Mouse (Mus musculus): ENCODE data around the gene Exosc2.
A peak's percentile ranks its signal among the peaks of the same experiment; 100 is the strongest.
"Not testable (repeated sequence)": the region's sequence is repeated elsewhere in the genome, so short reads cannot be mapped to it uniquely, and the experiment has no call there.

Gene Exosc2

DNA sequence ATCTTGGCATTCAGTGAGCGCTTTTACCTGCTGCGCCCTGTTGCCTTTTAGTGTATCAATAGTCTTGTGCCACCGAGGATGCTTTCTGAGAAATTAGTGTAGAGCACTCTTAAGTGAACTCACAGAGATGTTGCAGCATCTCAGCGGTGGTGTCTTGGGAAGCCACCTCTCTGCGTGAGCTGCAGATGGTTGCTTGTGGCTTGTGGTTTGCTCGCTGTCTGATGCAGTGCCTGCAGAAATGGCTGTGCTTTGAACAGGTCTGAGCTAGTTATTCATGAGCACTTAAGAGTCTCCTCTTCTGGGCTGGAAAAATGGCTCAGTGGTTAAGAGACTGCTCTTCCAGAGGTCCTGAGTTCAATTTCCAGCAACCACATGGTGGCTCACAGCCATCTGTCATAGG lies 8.1 kb downstream of the Exosc2 start:
- DNase-seq, result no peak

DNA sequence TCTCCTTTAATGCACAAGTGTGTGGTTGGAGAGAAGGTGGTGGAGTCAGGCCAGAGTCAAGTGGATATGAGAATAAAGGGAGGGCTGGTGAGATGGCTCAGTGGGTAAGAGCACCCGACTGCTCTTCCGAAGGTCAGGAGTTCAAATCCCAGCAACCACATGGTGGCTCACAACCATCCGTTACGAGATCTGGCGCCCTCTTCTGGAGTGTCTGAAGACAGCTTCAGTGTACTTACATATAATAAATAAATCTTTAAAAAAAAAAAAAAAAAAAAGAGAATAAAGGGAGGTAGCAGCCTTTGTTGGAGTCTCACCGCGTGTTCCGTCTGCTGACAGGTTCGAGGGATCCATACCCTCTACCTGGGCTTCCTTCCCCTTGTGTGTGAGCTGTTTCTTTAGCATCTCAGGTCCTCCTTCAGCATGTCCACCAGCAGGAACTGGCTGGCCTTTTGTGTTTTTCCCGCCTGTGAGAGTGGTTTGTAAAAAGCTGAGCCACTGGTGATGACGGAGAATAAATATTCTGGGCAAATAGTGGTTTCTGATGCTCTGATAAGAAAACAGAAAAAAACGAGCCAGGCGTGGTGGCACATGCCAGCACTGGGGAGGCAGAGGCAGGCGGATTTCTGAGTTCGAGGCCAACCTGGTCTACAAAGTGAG lies 10.7 kb downstream of the Exosc2 start:
- DNase-seq, result not testable (repeated sequence)

DNA sequence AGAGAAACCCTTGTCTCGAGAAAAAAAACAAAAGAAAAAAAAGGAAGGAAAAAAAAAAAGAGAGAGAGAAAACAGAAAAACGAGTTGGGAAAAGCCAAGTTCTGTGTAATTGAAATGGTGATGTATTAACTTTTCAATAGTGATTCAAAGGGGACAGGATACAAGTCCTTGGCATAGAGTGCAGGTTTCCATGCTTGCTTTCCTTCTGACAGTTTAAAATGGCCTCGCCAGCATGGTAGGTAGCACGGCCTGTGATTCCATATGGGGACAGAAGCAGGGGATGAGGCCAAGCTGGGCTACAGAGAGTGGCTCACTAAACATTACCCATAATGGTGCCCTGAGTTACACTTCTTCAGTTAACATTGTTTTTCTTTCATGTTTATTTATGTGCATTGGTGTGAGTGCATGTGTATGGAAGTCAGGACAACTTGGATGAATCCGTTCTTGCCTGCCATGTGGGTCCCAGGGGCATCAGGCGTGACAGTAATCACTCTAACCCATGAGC lies 11.3 kb downstream of the Exosc2 start:
- DNase-seq, result no peak

DNA sequence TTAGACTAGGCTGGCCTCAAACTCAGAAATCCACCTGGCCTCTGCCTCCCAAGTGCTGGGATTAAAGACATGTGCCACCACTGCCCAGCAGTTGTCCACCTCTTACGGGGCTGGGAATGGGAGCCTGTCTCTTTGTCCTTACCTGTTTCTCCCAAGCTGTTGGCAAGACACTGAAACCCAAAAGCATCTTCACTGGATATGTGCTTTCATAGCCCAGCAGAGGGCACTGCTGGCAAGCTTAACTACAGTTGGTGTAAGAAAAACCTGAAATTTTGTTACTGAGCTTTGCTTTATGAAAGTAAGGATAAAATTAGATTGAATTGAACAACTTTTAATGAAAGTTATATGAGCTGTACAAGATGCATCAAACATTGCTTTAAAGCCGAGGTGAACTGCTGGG lies 13.2 kb downstream of the Exosc2 start:
- peak; percentile 64 to 82 for DNase-seq

DNA sequence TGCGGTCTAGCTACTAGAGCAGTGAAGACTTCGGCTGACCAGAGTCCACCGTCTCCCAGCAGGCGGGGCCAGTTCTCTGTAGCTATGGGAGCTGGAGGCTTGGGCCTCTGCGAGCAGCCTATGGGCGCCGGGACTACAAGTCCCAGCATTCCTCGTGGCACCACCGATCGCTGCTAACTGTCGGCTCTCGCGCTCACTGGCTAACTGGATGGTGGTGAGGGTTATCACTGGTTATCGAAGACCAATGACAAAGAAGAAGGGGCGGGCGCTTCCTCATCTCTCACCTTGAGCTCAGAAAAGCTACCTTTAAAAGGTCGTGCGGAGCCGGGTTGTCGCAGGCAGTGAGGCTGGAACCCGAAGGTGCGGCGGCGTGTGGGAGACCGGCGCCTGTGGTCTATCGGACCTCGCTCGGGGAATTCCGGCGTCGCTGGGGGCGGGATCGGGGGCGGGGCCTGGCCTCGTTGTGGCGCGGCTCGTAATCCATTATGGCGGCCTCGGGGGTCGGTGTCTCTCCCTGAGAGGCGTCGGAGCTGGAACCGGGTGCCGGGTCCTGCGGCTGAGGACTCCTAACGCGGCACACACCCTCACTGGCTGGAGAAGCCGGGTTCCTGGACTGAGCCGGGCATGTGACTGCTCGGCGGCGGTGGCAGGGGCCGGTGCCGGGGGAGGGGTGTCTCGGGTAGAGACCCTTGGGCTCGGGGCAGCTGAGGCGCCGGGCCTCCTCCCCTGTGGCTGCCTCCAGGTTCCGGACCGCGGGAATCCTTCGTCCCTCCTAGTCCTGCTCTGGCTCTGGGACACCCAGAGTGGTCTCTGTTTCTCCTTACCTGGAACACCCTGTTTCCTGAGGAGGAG lies 17.8 kb downstream of the Exosc2 start, which contains the start of gene Abl1:
Gene Abl1 (plus strand): TSS at position 303 of the 852 bp plus-strand sequence.
- DNase-seq, result peak; percentile 96 to 100

DNA sequence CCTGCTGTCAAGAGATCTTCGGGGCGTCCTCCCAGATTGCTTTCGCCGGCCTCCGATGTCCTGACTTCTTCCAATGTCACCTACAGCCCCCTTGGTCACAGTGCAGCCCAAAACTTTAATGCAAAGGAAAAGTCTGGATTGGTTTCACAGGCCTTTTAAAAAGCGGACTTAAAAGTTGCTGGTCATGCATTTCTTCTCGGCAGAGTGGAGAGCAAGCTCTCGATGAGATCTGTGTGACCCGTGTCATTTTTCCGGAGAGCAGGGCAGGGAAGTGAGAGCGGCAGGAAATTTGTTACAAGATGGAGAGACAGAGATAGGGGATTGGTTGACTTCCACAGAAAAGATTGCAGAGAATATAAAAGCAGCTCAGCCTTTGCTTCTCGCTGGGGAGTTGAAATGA lies 18.5 kb downstream of the Exosc2 start:
- no peak for DNase-seq

DNA sequence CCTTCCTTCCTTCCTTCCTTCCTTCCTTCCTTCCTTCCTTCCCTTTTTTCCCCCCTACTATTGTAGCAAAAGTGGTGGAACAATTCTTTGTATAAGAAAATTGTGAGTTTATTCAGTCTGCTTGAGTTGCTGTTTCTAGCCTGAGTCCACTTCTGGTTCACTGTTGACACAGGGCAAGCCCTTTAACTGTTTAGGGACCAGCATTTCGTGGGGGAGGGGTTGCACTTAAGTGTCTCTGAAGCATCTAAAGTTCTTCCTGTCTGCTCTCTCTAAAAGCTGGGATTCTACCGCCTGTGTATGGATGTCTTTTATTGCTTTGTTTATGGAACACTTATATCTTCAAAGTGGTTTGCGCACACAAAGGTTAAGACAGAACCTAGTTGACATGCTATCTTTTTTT lies 19.5 kb downstream of the Exosc2 start:
- no peak for DNase-seq

DNA sequence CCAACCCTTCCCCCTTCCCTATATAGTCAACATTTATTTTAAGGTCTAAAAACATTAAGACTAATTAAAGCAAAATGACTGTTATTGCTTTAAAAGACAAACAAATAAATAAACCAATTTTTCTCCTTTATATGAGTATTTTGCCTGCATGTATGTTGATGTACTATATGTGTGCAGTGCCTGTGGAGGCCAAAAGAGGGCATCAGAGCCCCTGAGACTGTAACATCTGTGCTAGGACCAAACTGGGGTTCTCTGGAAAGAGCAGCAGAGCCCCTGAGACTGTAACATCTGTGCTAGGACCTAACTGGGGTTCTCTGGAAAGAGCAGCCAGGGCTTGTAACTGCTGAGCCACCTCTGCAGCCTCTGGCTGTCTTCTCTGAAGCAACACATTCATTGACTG lies 27.7 kb downstream of the Exosc2 start:
- no peak for DNase-seq

DNA sequence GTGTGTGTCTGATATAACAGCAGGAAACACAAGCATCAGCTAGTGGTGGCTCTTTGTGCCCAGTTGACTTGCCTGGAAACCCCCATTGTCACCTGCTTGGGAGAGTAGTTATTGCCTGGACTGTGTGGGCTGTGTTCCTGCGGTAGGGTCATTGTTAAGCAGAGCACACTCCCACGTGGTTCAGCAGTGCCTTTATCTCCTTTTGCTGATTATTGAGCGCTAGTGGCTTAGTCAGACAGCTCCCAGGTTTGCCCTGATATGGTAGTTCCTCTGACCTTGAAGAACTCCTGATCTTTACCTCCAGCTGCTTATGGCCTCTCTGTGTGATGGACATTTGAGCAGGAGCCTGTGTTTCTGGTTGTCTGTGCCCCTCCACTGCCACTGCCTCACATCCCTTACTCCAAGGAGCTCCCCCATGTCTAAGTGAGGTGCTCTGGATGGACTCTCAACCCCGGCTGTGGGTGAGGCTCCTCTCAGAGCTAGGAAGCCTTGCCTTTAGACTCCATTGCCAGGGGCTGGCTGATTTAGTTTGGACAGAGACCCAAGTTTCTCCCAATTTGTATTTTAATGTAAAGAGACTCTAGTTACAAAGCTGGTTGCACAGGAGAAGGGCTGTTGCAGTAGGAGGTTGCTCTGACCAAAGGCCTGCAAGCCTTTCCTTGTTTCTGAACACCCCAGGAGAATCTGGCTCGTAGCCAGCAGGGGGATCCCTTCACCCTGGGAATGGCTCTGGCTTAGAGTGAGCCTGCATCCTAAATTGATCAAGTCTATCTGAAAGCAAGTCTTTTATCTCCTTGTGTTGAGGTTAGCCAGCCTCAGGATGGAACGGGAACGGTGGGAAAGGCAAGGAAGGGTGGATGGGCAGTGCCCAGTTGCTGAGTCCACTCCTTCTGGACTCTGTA lies 30.3 kb downstream of the Exosc2 start:
- peak; percentile 10 to 44 for DNase-seq

DNA sequence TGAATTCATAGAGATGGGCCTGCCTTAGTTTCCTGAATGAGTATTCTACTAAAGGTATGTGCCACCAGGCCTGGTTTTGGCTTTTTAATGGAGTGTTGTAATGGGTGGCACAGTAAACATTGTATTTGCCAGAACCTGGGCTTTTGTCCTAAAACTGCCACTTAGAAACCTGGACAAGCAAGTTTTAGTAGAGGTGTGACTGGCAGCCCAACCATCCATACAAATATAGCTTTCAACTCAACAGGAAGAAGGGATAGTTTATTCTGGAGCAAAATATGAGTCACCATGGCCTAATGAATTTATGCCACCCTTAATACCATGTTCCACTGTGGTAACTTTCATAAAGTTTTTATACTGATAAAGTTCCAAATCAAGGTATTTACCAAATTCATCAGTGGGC lies 32.7 kb downstream of the Exosc2 start:
- no peak for DNase-seq

DNA sequence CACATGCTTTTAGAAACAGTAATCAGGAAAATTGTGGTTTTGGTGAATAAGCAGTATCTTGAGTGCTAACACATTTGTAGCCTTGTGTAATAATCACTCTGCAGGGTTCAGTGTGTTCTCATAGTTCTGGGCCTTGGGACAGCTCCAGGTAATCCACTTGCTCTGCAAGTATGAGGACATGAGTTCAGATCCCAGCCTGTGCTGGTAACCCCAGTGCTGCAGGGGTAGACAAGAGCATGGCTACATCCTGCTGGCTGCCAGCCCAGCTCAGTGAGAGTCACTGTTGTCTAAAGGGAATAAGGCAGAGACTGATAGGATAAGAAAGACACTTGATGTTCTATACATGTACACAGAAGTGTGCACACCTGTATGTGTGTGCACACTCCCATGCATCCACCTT lies 35.4 kb downstream of the Exosc2 start:
- no peak for DNase-seq

DNA sequence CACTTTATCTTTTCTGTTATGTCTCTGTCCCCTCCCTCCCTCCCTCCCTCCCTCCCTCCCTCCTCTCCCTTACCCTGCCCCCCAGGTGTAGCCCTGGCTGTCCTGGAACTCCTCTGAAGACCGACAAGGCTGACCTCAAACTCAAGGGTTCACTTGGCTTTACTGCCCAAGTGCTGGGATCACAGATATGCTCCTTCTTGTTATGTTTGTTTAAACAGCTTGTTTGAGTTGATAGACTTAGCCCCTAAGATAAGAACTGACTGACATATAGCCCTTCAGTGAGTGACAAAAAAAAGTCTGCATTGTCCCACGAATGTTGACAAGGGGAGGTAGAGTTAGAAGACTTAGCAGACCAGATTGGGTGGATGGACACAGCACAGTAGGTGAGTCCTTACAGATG lies 36.0 kb downstream of the Exosc2 start:
- DNase-seq, result no peak

DNA sequence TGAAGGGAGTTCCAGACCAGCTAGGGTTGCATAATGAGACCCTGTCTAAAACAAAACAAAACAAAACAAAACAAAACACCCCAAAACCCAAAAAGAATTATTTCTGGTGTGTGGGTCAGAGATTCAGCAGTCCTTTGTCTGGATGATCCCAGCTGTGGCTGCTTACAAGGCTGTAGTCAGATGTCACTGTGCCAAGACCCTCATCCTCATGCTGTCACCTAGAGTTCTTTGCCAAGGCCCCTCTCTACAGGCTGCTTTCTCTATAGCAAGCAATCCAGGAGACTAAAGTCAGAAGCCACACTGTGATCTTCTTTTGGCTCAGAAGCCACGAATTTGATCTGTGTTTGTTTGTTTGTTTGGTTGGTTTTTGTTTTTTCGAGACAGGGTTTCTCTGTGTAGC lies 42.2 kb downstream of the Exosc2 start:
- DNase-seq, result no peak

DNA sequence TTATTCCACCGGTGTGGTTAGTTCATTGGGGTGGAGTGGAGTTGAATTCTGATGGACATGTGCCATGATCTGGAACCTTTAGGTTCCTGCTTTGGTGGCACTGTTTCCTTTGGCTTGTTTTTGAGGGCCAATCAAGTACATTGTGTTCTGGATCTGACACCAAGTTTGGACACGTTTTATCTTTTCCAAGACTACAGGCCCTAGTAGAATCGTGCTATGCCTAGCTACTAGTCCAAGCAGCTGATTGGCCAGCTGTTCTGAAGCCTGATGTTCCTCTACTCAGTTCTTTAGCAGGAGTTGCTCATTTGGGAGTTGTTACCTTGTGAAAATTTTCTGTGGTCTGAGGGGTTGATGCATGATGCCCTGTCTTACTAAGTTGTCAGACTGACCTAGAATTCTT lies 43.3 kb downstream of the Exosc2 start:
- no peak for DNase-seq

DNA sequence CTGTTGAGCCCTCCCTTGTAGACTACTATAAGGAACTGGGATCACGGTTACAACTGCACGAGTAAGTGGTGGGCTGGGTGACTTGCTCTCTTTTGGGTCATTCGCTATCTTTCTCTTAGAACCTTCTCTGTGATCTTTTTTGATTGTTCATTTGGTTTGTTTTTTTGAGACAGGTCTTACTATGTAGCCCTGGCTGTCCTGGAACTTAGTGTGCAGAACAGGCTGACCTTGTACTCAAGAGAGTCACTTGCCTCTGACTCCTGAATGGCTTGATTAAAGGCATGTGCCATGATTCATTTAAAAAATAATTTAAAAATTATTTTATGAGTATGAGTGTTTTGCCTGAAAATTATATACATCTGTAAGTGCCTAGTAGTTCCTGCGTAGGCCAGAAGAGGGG lies 44.3 kb downstream of the Exosc2 start:
- no peak for DNase-seq

DNA sequence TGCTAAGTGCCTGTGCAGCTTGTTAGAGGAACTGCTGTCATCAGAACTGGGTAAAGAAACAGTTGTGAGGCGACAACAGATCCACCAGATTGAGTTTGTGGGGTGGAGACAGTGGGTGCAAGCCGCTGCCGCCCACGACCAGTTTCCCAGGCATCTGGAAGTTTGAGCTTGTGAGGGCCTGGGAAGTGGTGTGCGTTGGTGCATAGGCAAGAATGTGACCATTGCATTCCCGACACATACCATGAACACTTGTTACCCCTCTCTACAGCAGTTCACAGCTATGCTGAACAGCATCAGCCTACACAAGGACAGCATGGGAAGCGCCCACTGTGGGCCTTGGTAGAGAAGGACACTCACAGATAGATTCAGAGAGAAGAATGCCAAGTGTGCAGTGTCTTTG lies 45.5 kb downstream of the Exosc2 start:
- DNase-seq, result no peak

DNA sequence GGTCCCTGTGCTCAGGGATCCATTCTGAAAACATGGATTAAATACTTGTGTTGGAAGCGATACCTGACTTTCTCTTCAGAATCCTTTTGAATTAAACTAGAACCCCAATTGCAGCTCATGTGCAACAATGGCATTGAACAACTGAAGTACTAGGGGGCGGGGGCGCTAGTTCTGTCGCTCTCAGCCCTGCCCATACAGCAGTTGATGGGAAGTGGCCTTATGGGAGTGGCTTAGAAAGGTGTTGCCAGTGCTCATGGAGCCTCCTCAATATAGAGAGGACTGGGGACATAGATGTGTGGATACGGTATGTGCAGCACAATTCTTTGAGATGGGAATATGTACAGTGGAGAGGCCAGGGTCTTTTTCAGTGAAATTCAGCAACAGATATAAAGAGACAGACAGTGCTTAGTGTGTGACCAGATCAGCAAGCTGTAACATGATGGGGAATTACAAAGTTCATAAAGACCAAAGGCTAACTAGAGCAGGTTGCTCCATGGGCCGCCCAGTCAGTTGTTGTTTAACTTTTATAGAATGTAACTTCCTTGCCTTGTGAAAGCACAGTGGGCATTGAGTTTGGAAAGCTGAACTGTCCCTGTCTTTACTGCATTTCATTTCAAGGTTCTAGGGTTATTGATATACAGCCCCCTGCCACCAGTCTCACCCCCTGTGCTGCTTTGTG lies 48.8 kb downstream of the Exosc2 start:
- DNase-seq, result peak; percentile 58 to 69

DNA sequence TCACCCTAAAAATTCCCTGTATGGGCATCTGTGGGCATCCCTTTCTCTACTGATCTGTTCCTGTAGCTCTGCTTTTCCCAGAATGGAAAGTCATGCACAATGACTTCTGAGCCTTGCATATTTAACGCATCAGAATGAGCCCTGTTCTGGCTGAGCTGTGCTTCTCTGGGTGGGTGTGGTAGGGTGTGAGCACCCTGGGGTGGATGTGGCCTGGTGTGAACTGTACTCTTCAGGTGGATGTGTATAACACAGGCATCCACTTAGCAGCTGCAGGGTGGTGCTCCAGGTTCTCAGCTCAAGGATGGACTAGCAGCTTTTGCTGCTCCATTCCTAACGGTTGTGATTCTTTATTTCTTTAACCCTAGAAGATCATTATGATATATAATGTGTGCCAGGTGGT lies 49.4 kb downstream of the Exosc2 start:
- DNase-seq, result no peak

DNA sequence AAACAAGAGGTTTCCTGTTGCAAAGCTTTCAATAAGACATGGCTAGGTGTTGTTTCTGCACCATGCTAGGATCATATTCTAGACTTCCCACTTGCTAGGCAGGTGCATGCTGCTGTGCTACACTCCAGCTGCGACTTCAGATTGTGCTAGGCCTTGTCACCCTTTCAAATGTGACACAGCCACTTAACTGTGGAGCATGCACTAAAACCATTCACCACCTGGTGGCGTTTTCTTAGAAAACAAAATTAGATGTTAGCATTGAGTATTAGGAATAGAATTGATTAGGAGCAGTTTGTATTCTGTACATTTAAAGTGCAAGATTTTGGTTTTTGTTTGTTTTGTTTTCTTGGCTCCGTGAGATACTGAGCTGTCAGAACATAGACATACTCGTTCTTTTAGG lies 50.3 kb downstream of the Exosc2 start:
- DNase-seq, result peak in 1 of 2 experiments; percentile 52

DNA sequence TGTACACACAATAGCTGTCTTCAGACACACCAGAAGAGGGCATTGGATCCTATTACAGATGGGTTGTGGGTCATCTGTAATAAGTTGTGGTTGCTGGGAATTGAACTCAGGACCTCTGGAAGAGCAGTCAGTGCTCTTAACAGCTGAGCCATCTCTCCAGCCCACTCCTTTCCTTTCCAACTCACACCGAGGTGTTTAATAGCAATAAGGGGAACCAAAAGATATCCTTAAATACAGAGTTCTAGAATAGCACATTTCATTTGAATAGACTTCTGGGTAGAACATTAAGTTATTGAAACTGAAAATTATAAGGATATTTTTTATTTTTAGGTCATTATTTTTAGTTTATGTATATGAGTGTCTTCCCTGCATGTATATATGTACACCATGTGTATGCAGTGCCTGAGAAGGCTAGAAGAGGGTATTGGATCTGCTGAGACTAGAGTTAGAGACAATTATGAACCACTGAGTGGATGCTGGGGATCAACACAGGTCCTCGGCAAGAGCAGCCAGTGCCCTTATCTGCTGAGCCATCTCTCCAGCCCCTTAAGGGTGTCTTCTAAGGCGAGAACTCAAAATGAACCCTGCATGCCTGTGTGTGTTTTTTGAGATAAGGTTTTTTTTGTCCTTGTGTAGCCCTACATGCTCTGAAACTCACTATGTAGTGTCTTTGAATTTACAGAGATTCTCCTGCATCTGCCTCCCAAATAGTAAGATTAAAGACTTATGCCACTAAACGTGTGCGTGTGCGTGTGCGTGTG lies 54.4 kb downstream of the Exosc2 start:
- DNase-seq, result no peak

DNA sequence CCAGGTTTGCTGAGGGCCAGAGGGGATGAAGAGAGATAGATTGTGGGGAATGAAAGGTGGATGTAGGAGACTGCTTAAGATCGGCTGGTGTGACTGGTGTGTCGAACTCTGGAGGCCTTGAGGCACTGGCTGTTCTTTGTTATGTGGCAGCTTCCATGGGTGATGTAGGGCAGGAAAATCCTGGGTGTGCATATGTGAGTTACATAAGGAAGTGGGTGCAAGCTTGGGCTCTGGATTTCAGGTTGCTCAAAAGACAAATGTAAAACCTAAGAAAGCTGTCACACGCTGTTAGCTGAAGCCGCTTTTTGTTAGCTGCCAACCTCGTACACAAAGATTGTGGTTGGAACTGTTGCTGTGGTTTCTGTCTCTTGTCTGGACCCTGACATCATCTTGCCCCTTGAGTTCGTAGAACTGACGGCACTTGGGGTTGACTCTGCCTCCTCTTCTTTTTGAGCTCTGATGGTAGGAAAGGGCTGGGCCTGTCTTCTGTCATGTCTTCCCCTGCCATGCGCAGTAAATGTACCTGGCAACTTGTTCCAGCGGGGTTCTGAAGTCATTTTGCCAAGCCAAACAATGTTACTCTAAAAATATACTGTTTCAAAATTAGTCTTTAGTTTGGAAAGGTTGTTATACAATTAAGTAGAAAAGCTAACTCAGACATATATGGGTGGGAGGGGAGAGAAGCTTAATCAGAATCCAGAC lies 57.2 kb downstream of the Exosc2 start:
- DNase-seq, result no peak
